Mouse (Mus musculus): ENCODE measurements around the gene Pnmt.

The Pnmt gene

DNA sequence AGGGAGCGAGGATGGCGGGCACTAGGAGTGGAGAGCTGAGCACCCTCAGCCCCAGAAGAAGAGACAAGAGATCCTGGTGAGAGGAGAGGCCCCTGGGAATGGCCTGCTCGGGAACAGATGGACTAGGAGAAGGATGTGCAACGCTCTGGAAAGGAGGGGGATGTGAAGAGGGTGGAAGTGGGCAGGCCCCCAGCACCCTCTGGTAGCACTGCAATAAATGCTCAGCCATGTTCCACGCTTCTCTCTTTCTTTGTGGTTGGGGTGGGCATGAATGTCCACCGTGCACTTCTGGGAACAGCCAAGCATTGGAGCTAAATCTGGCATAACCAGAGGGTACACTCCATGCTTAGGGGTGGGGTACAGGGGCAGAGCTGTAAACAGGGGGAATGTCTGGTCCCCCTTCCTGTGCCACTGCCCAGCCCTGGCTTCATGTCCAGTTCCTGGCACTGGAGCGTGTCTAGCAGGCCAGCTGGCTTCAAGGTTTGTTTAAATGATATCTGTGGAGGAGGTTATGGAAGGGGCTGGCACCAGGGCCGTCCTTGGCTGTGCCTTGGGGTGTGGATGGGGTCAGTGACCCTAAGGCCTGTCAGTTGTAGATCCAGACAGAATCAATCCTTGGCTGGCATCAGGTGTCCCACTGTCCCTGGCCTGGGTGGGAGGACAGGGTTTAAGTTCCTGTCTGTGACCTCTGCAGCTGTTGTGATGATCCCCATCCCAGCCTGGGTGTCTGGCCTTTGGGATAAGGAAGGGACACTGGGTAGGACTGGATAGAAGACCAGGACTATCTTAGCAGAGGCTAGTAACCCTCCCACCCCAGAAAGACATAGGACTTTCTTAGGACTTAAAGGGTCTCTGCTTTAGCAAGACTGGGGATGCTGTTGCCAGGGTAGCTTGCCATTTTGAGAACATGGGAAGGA lies 1.3 kb upstream of the Pnmt start:
- no peak for DNase-seq

DNA sequence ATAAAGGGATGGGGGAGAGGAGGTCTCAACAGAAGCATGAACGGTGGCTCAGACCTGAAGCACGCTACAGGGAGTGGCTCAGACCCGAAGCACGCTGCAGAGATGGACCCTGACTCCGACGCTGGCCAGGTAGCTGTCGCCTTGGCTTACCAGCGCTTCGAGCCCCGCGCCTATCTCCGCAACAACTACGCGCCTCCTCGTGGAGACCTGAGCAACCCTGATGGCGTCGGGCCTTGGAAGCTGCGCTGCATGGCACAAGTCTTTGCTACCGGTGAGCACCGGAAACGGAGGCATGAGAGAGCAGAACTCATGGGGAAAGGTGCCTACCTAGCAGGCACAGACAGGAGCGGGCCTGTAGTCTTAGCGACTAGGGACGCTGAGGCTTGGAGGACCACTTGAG lies 346 bp downstream of the Pnmt start:
- DNase-seq = peak; percentile 37

DNA sequence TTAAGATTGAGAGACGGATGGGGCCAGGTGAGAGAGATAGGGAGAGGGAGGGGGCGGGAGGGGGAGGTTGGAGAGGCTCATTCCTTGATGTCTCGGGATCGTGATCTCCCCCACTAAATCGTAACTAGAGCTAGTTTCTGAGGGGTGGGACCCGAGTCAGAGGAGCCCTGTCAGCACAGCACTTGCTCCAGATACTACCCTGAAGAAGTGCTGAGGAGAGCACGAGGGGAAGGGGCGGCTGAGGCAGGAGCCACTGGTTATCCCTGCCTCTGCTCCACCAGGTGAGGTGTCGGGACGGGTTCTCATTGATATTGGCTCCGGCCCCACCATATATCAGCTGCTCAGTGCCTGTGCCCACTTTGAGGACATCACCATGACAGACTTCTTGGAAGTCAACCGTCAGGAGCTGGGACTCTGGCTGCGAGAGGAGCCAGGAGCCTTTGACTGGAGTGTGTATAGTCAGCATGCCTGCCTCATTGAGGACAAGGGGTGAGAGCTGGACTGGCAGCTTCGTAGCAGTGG lies 867 bp downstream of the Pnmt start:
- no peak for DNase-seq

DNA sequence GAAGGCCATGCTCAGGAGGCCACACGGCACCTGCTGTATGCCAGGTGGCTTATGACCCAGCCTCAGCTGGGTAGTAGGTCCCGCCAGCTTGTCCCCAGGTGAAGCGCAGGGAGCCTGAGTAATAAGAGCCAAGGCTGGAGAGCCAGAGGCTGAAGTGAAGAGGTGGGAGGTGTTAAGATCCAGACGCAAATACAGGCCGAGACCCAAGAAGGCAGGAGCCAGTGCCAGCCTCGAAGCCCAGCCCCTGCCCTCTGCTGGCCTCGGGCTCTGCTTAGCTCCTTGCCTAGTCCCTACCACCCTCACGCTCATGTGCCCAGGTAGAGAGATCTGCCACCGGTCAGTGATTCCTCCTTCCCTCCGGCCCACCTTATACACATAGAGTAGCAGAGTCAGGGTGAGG lies 2.0 kb downstream of the Pnmt start:
- no peak for DNase-seq

DNA sequence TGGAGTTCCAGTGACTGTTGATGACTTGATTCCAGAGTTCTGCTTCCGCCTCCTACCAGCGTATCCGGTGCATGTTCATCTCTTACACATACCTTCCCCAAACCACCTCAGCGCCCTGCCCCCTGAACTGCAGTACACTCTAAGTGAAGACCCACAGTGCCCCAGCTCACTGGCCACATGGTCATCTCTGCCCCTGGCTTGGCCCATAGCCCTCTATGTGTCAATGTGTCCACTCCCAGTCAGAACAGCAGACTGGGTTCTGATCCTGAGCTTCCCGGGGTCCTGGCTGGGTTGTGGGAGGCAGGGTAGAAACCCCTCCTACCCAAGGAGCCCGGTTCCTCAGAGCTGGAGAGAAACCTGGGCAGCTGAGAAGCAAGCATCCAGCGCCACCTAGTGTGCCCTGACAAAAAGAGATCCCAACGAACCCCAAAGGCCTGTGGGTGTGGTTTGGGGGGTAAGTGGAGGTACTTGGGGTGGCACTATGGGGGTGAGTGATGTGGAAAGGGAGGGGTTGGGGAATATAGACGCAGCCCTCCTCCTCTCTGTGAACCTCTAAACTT lies 3.1 kb downstream of the Pnmt start:
- peak; percentile 79 for DNase-seq

DNA sequence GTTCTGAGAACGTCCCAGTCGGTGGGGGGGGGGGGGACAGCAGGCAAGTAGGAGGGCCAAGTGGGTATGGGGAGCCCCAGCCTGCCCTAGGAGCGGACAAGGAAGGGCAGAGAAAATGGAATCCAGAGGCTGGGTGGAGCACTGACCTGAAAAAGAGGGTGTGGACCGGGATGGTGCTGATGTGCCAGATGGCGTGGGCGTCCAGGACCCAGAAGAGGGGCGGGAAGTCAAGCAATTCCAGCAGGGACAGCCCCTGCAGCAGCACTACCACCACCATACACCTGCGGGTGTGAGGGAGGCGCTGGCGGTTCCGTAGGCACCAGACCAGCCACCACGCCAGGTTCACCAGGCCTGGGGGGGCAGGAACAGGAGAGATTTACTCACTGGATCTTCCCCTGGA lies 3.9 kb downstream of the Pnmt start:
- no peak for DNase-seq

DNA sequence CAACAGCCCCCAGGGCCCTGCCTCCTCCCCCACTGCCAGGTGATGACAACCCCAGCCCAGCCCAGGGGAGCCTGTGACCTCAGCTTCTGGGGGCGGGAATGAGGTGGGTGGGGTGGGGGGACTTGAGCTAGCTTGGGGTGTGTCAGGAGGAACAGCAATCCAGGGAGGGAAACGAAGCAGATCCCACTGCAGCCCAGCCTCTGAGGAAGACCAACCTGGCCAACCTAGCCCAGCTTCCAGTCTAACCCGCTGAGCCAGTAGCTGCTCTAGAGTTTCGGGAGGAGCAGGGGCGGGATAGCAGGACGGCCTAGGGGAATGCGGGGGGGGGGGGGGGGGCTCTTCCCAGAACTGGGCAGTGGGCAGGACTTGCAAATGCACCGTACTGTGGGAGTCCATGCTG lies 5.8 kb downstream of the Pnmt start:
- no peak for DNase-seq

DNA sequence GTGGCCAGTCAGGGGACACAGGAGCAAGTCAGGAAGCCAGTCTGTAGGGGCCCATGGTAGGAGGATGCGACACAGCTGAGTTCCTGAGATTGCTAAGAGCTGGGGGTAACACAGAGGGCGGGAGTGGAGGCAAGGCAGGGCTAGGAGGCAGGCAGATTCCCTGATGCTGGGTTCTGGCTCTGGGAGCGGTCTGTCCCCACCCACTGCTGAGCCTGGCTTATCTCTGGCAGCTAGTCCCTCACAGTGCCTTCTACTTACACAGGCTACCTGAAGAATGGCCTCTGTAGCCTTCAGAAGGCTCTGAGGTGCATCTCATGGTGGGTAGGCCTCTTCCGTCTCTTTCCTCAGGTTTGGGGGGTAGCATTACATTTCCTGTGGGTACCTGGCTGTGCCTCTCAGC lies 6.4 kb downstream of the Pnmt start:
- peak; percentile 29 for DNase-seq

DNA sequence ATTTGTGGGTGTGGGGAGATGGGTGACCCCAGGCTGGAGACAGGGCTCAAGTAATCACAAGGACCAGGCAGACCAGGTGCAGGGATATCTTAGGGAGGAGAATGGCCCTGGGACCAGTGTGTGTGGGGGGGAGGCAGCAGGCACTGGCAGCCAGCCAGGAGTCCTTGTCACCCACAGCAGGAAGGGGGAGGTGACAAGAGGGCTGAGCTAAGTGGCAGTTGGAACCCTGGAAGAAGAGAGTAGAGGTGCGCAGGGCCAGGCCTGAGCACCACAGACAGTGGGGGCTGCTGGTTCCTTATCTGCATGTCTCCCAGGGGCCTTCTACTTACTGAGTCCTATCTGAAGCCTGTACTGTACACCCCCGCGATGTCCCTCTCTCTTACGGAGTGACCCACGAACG lies 7.1 kb downstream of the Pnmt start:
- peak; percentile 89 for DNase-seq

DNA sequence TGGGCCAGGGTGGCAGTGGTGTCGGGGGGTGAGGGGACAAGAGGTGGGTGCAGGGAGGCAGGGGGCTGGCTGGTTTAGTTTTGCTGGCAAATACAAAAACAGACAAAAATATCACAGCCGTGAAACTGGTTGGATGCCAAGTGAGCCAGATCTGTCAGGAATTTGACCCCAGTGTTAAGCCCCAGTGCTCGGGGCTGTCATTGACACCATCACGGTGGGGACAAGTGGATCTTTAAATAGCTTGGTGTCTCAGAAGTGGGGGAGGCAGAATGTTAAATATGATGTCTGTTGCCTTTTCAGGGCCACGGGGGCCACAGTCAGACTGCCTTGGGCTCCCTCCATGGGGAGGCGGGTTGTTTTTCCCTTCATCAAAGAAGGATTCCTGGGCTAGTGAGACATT lies 8.1 kb downstream of the Pnmt start:
- no peak for DNase-seq

DNA sequence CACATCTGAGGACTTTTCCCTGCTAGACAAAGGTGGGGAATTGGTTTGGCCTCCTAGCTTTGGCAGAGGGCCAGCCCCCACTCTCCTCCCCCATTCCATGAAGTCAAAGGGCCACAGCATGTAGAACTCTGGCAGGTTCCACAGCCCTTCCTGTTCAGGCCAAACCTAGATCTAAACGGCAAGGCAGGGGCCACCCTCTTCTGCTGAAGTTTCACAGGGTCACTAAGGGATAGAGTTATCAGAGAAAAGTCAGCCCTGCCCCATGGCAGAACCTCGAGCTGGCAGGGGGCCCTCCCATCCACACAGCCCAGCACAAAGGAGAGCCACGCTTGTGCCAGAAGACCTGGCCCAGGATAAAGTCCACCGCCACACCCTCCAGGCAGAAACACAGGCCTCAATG lies 8.8 kb downstream of the Pnmt start:
- no peak for DNase-seq

DNA sequence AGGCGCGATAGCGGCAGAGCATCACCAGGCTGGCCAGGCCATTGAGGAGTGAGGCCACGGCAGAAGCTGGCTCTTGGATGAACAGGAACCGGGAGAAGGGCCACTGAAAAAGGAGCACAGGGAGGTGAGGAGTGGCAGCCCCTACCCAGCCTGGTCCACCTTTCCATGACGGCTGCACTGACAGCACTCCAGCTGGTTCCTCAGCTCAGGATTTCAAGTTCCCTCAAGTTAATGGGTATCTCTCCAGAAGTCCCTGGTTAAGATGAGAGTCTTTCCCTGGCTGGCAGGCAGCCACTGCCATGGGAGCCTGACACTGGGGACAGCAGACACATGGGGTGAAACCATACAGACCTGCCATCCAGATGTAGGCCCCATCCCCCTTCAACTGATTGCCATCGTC lies 11.7 kb downstream of the Pnmt start:
- no peak for DNase-seq

DNA sequence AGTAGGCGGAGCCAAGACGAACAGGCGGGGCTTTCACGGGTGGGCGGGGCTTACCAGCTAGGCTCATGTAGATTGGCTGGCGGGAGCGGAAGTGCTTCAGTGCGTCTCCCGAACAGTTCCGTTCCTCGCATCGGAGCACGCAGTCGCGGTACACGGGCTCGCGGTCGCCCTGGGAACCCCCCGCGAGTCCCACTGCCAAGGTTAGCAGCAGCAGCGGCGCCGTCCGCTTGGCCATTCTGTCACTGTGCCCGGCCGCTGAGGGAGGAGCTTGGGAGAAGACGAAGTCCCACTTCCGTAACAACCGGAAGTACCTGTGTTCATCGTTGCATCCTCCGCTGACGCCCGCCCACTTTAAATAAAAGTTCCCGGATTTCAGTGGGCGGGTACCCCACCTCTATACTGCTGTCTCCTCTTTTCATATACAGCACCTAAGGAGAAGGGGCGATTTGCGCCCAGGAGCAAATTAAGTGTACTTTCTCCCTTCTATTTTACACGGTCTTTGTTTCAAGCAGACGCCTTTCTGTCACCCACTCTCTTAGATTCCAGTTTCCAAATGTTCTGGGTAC lies 14.0 kb downstream of the Pnmt start, which contains the start of gene Pgap3:
Gene Pgap3, minus strand, starts transcription at position 330 of the 566 bp plus-strand sequence.
- DNase-seq = peak; percentile 86

DNA sequence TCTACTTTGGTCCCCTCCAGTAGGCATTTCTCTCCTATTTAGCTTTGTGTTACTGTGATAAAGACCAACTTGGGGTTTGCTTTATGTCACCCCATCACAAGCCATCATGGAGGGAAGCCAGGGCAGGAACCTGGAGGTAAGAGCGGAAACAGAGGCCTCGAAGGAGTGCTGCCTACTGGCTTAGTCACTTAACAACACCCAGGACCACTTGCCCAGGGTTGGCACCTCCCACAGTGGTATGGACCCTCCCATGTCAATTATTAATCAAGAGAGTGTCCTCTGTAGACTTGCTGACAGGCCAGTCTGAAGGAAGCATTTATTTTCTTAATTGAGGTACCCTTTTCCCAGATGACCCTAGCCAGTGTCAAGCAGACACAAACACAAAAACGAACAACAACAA lies 14.6 kb downstream of the Pnmt start:
- DNase-seq = no peak

DNA sequence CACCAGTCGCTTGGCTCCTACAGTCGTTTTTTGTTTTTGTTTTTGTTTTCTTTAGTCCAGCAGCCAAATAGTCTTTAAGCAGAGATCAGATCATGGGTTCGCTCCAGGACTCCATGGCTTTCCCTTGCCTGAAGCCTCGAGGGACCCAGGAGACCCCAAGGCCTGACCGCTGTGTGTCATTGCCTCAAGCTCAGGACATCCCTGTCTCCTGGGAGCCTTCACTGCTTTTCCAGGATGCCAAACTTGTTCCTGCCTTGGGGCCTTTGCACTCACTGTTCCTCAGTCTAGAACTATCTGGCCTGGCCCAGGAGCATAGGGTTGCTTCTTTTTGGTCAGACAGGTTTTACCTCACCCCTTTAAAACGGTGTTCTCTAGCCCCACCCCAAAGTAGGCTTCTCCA lies 20.4 kb downstream of the Pnmt start:
- DNase-seq = no peak

DNA sequence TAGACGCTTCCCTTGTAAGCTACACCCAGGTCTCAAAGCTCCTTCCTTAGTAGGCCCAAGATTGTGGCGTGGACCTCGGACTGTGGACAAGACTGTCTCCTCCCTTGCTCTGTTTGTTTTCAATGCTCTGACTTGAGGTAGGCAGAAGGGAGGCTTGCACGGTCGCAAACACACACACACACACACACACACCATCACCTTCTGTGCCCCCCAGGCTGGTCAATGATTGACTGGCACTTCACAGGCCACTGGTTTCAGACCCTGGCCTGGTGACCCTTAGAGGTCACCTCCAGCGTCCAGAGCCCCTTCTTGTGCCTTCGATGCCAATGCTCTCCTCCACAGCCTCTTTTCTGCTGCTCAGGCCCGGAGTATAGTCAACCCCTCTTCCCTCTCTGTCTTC lies 22.6 kb downstream of the Pnmt start:
- DNase-seq = no peak

DNA sequence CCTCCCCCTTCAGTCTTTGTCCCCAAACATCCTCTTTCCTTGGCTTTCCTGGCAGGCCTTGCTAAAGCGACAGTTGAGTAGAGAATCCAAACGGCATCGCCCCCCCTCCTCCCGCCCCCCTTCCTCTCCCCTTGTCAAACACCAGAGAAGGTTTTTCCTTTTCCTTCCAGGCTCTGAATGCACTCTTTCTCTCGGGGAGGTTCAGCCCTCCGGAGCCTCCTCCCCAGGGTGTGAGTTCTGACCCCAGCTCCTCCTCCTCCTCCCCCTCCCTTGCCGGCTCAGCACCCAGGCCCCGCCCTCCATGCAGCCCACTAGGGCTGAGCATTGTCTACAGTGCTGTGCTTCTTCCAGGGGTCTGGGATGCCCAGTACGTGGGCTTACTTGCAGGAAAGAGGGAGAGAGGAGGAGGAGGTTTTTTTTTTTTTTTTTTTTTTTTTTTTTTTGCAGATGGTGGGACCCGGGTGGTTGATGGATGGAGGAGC lies 23.1 kb downstream of the Pnmt start:
- DNase-seq = no peak

DNA sequence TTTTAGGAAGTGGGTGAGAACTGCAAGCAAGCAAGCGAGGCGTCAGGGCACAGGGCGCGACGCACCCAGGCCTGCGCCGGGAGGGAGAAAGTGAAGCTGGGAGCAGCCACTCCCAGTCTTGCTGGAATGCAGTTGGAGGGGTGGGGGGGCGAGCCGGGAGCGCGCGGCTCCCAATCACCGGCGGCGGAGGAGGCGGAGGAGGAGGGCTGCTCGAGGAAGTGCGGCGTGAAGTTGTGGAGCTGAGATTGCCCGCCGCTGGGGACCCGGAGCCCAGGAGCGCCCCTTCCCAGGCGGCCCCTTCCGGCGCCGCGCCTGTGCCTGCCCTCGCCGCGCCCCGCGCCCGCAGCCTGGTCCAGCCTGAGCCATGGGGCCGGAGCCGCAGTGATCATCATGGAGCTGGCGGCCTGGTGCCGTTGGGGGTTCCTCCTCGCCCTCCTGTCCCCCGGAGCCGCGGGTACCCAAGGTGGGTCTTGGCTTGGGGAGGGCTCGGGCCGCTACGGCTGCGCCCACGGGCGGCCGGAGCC lies 26.1 kb downstream of the Pnmt start, which contains the start of gene Erbb2:
Gene Erbb2, plus strand, starts transcription at position 198 of the 524 bp plus-strand sequence.
- peak; percentile 25 for DNase-seq

DNA sequence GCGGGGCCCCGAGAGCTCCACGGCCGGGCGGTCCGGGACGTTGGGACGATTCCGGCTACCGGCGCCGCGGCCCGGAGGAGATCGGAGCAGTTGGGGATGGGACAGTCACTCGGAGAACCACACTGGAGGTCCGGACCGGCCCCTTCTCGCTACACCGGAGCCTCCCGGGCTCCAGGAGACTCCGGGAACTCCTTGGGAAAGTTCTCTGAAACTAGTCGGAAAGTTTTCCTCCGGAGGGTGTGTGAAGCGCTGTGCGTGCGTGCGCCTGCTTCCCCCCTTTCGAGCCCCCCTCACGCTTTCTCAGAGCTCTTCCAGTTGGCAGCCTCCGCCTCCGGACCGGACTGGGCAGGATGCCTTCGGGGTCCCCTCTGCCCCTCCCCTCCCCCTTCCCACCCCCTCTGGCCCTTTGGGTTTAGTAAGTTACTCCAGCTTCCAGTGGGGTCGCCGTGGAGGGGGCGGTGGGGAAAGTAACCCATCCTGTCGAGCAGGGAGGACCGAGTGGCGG lies 26.6 kb downstream of the Pnmt start:
- no peak for DNase-seq

DNA sequence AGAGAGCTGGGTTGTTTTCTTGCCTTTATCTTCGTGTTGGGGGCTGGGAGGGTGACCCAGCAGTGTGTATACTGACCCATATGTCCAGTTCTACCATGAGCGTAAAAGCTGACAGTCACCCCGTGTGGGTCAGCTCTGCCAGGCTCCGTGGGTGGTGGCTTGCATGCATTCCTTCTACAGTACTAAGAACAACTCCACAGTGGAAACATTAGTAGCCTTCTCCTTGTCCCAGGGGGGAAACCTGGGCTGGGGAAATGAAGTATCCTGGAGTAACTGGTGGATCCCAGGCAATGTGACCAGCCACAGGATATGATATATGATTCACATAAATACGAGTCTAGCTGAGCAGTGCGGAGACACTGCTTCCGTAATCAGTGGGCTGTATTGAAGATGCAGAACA lies 27.5 kb downstream of the Pnmt start:
- no peak for DNase-seq

DNA sequence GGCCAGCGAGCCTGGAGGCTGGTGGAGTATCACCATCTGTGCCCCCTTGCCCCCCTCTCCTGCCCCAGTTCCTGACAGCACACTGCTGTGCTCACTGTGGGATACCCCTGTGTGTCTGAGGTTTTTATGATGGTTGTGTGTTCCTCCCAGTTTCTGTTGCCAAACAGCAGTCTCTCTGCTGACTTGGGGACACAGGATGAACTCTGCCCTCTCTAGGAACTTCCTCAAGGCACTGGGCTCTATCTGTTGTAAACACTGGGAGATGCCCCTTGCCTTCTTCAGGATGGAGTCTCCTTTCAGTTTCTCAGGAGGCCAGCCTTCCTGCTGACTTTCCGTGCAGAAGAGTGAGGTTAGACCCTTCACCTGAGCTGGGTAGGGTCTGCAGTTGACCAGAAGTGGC lies 27.9 kb downstream of the Pnmt start:
- no peak for DNase-seq

DNA sequence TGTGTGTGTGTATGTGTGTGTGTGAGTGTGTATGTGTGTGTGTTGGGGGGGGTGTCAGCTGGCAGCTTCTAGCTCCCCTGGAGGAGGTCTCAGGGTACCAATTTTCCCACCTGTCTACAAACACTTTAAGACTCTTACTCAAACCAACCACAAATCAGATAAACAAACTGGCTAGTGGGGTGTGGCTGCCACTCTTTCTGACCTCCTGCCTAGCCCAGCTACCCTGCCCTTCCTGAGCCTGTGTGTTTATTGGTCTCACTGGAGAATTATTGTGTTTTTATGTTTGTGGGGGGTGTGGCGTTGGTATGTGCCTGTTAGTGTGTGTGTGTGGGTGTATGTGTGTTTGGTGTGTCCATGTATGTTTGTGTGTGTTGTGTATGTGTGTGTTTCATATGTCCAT lies 30.8 kb downstream of the Pnmt start:
- no peak for DNase-seq

DNA sequence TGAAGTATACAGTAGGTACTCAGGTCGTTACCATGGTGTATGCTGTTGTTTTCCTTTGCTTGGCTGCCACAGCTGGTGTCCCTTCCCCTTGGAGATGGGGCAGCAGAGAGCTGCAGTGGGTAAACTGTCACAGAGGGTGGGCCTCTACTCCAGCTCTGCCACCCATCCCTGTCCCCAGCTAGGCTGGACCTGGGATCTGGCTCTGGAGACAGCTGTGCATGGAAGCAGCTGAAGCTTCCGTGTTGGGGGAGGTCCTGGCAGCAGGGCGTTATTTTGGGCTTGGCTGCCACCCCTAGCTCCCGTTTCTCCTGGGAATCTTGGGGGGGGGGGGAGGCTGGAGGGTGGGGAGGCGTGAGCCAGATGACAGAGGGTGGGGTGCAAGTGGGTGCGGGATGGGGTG lies 32.0 kb downstream of the Pnmt start:
- DNase-seq = no peak
